Mouse (Mus musculus): Measurements from ENCODE around the gene Trmt11. TPM values are rescaled to one million over a fixed set of nuclear protein-coding genes. Genes with fewer than 3 reads are reported as not detected.
"Not testable (repeated sequence)": the region's sequence is repeated elsewhere in the genome, so short reads cannot be mapped to it uniquely, and the experiment has no call there.

The Trmt11 gene
- polyA plus RNA-seq, 1 experiment from 2014 or later: 22.5 TPM

DNA sequence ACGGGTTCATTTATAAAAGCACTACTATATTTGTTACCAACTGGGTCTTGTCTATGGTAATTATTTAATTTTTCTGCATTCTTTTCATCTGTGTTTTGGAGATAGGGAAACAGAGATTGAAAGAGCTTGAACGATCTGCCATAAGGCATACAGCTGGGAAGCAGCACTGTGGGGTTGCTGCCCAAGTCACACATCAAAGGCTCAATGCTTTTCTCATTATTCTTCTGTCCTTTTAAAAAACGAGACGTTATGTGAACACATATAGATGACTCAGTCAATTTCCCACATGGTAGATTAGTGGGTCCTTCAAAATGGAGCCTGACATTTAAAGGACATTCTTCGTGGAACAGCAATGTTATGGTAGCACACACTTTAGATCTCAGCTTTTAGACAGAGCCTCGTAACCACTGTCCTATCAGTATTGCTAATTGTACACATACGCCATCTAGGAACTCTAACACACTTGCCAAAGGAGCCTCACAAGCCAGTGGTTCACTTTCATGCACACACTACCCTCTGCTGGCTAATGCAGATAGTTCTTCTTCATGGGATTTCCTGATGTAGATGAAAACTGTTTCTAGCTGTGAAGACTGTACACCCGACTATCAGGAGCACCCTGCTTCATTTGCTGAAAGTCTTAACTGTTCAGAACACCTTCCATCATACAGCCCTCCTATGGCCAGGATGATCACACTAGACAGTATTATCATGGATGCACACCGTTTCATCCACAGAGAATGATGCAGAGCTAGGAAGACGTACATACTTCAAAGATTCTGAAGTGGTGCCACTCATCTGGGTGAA is 62.6 kb downstream of the Trmt11 start:
- Histone ChIP-seq H3K27me3 (replicated peaks; ENCODE audit: control insufficient read depth, insufficient read depth, low read length) (no peaks in the 10 kb centered on the region), H3K9ac (ENCODE audit: low read depth, low read length) (no peak overlapping the region), H3K27ac (replicated peaks; ENCODE audit: low read depth, low read length) (no peak overlapping the region), H3K4me3 (ENCODE audit: low read depth, low read length) (no peak overlapping the region), H3K9me3 (ENCODE audit: control insufficient read depth, low read length) (no peaks in the 10 kb centered on the region), H3K4me2 (ENCODE audit: low read depth, low read length) (no peak overlapping the region), H3K4me1 (ENCODE audit: control insufficient read depth, insufficient read depth, low read length) (no peaks in the 10 kb centered on the region), H3K36me3 (ENCODE audit: control insufficient read depth, insufficient read depth, low read length) (peaks cover 33% of the 10 kb centered on the region)
- ATAC-seq (ENCODE audit: low read depth) (peak; percentile 55; the same call in 1 of the 2 replicates), DNase-seq (ENCODE audit: low spot score) (peak; percentile 60)
- WGBS: 69% methylated on average over 10 of the region's 10 CpGs

DNA sequence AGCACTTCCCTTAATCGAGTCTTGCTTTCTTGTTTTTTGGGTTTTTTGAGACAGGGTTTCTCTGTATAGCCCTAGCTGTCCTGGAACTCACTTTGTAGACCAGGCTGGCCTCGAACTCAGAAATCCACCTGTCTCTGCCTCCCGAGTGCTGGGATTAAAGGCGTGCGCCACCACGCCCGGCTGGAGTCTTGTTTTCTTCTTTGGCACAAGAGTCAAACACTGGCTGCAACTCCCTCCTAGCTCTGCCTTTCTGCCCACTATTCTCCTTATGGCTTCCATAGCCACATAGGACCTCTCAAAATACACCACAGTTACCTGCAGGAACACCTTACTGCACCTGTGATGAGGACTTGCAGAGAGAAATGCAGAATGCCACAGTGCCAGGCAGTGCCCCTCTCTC is 64.6 kb downstream of the Trmt11 start:
- not testable (repeated sequence) for H3K4me1 ChIP-seq (ENCODE audit: control insufficient read depth, insufficient read depth, low read length); H3K27me3 ChIP-seq (replicated peaks; ENCODE audit: control insufficient read depth, insufficient read depth, low read length); H3K9me3 ChIP-seq (ENCODE audit: control insufficient read depth, low read length); H3K4me2 ChIP-seq (ENCODE audit: low read depth, low read length); H3K27ac ChIP-seq (replicated peaks; ENCODE audit: low read depth, low read length); H3K4me3 ChIP-seq (ENCODE audit: low read depth, low read length); ATAC-seq (ENCODE audit: low read depth); H3K9ac ChIP-seq (ENCODE audit: low read depth, low read length); DNase-seq (ENCODE audit: low spot score)
- peaks cover 30% of the 10 kb centered on the region for H3K36me3 ChIP-seq (ENCODE audit: control insufficient read depth, insufficient read depth, low read length)
- WGBS: 97% methylated on average over 7 of the region's 7 CpGs

DNA sequence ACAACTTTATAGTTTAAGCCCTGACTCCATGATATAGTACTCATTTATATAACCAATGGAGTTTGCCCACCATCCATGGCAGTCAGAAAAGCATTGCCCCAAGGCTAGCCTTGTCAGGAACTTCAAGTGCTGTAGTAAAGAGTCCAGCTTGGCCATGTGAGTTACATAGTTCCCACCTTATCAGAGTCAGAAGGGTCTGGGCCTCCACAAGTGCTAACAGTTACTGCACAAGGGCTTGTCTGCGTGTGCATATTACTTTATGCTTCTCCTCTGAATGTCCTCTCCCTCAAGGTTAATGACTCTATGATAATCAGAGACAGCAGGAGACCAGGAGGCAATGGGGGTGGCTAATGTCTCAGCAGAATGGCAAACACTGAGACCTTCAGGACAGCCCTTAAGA is 73.4 kb downstream of the Trmt11 start:
- Histone ChIP-seq H3K4me1 (ENCODE audit: control insufficient read depth, insufficient read depth, low read length) (no peaks in the 10 kb centered on the region), H3K9me3 (ENCODE audit: control insufficient read depth, low read length) (no peaks in the 10 kb centered on the region), H3K4me2 (ENCODE audit: low read depth, low read length) (no peak overlapping the region), H3K27ac (replicated peaks; ENCODE audit: low read depth, low read length) (no peak overlapping the region), H3K4me3 (ENCODE audit: low read depth, low read length) (no peak overlapping the region), H3K36me3 (ENCODE audit: control insufficient read depth, insufficient read depth, low read length) (no peaks in the 10 kb centered on the region), H3K27me3 (replicated peaks; ENCODE audit: control insufficient read depth, insufficient read depth, low read length) (no peaks in the 10 kb centered on the region), H3K9ac (ENCODE audit: low read depth, low read length) (no peak overlapping the region)
- DNase-seq (ENCODE audit: low spot score) (no peak), ATAC-seq (ENCODE audit: low read depth) (no peak)
- 90% methylated on average over 1 of the region's 1 CpGs for WGBS

DNA sequence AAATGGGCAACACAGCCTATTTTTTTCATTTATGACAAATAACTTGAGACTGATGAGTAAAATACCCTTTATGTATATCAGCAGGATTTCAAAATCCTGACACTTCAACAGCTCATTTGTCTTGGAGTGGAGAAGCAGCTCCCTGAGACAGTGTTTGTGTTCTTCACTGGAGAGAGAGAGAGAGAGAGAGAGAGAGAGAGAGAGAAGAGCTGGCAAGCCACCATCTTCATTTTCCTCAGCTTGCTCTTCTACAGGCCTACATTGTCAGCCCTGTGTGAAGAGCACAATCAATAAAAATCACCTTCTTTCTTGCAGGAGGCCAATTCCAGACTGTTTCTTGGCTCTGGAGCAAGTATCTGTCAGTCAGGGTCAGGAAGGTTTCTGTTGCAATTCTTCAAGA is 78.8 kb downstream of the Trmt11 start:
- H3K9me3 ChIP-seq (ENCODE audit: control insufficient read depth, low read length): no peaks in the 10 kb centered on the region
- H3K36me3 ChIP-seq (ENCODE audit: control insufficient read depth, insufficient read depth, low read length): no peaks in the 10 kb centered on the region
- DNase-seq (ENCODE audit: low spot score) (no peak), ATAC-seq (ENCODE audit: low read depth) (no peak)
- H3K4me1 ChIP-seq (ENCODE audit: control insufficient read depth, insufficient read depth, low read length): no peaks in the 10 kb centered on the region
- H3K4me2 ChIP-seq (ENCODE audit: low read depth, low read length): no peak overlapping the region
- no peaks in the 10 kb centered on the region for H3K27me3 ChIP-seq (replicated peaks; ENCODE audit: control insufficient read depth, insufficient read depth, low read length)
- no peak overlapping the region for H3K27ac ChIP-seq (replicated peaks; ENCODE audit: low read depth, low read length)
- H3K9ac ChIP-seq (ENCODE audit: low read depth, low read length): no peak overlapping the region
- no peak overlapping the region for H3K4me3 ChIP-seq (ENCODE audit: low read depth, low read length)

DNA sequence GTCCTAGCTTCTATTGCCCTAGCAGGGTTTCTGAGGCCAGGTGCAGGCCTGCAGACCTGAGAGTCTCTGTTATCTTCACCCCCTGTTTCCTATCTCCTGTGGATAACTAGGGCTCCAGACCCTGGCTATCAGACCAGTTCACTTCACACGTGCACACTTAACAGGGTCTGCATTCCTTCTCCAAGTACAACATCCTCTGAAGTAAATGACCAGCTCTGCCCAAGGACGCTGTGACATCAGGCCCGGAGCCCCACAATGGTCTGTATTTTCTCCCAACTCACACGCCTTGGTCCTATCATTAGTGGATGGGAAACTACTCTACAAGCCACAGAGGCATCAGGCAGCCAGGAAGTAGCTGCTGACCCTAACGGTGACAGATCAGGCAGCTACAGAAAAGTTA is 81.4 kb downstream of the Trmt11 start:
- Histone ChIP-seq H3K4me1 (ENCODE audit: control insufficient read depth, insufficient read depth, low read length) (no peaks in the 10 kb centered on the region), H3K27me3 (replicated peaks; ENCODE audit: control insufficient read depth, insufficient read depth, low read length) (no peaks in the 10 kb centered on the region), H3K9me3 (ENCODE audit: control insufficient read depth, low read length) (no peaks in the 10 kb centered on the region), H3K9ac (ENCODE audit: low read depth, low read length) (no peak overlapping the region), H3K4me3 (ENCODE audit: low read depth, low read length) (no peak overlapping the region), H3K27ac (replicated peaks; ENCODE audit: low read depth, low read length) (no peak overlapping the region), H3K36me3 (ENCODE audit: control insufficient read depth, insufficient read depth, low read length) (no peaks in the 10 kb centered on the region), H3K4me2 (ENCODE audit: low read depth, low read length) (no peak overlapping the region)
- 82% methylated on average over 5 of the region's 5 CpGs for WGBS
- DNase-seq (ENCODE audit: low spot score) (no peak), ATAC-seq (ENCODE audit: low read depth) (no peak)

DNA sequence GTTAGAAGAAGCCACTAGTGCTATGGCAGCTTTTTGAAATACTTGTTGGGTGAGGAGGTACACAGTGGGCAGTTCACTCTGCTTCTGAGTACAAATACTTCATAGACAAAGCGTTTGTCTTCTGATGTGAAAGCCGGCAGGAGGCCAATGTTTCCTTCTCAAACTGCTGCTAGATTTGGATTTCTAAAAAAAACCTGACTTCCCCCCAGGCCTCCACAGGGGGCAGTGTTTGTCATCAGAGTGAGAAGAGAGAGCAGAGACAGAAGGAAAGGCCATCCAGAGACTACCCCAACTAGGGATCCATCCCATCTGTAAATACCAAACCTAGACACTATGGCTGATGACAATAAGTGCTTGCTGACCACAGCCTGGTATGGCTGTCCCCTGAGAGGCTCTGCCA is 83.3 kb downstream of the Trmt11 start:
- no peaks in the 10 kb centered on the region for H3K9me3 ChIP-seq (ENCODE audit: control insufficient read depth, low read length)
- no peak overlapping the region for H3K9ac ChIP-seq (ENCODE audit: low read depth, low read length)
- ATAC-seq (ENCODE audit: low read depth) (no peak), DNase-seq (ENCODE audit: low spot score) (no peak)
- WGBS: 74% methylated on average over 2 of the region's 2 CpGs
- no peaks in the 10 kb centered on the region for H3K27me3 ChIP-seq (replicated peaks; ENCODE audit: control insufficient read depth, insufficient read depth, low read length)
- H3K4me2 ChIP-seq (ENCODE audit: low read depth, low read length): no peak overlapping the region
- H3K4me3 ChIP-seq (ENCODE audit: low read depth, low read length): no peak overlapping the region
- no peaks in the 10 kb centered on the region for H3K4me1 ChIP-seq (ENCODE audit: control insufficient read depth, insufficient read depth, low read length)
- no peaks in the 10 kb centered on the region for H3K36me3 ChIP-seq (ENCODE audit: control insufficient read depth, insufficient read depth, low read length)
- H3K27ac ChIP-seq (replicated peaks; ENCODE audit: low read depth, low read length): no peak overlapping the region

DNA sequence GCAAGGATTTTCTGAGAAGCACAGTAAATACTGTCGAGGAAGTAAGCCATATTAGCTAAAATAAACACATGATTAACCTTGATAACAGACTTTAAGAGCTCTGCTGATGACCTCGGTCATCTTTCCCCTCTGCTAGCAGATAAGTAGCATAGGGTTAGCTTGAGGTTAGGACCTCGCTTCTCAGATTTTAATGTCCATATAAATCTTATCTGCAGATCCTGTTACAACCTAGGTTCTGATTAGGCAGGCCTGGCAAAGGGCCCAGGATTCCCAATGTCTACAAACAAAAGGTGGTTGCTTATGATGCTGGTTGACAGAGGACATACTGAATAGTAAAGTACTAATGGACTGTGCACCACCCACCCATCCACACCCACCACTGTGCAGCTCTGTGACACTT is 83.8 kb downstream of the Trmt11 start:
- H3K27ac ChIP-seq (replicated peaks; ENCODE audit: low read depth, low read length): no peak overlapping the region
- WGBS: 74% methylated on average over 3 of the region's 3 CpGs
- no peaks in the 10 kb centered on the region for H3K36me3 ChIP-seq (ENCODE audit: control insufficient read depth, insufficient read depth, low read length)
- H3K27me3 ChIP-seq (replicated peaks; ENCODE audit: control insufficient read depth, insufficient read depth, low read length): no peaks in the 10 kb centered on the region
- no peaks in the 10 kb centered on the region for H3K9me3 ChIP-seq (ENCODE audit: control insufficient read depth, low read length)
- H3K4me2 ChIP-seq (ENCODE audit: low read depth, low read length): no peak overlapping the region
- no peak for DNase-seq (ENCODE audit: low spot score)
- H3K4me3 ChIP-seq (ENCODE audit: low read depth, low read length): no peak overlapping the region
- no peaks in the 10 kb centered on the region for H3K4me1 ChIP-seq (ENCODE audit: control insufficient read depth, insufficient read depth, low read length)
- ATAC-seq (ENCODE audit: low read depth): no peak
- no peak overlapping the region for H3K9ac ChIP-seq (ENCODE audit: low read depth, low read length)

DNA sequence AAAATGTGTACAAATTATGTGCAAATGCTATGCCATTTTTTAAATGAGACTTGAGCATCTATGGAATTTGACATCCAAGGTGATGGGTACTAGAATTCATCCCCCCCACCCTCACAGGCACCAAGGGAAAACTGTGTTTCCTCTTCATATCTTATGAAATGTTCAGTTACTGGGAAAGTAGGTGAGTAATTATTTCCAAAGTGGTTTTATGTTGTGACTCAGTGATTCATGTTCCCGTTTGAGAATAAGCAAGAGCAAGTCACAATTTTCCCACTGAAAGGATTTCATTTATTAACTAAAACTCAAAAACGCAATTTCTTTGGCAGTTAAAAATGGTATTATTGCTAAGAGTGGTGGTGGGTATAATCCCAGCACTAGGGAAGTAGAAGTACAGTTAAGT is 95.8 kb downstream of the Trmt11 start:
- H3K27me3 ChIP-seq (replicated peaks; ENCODE audit: control insufficient read depth, insufficient read depth, low read length): no peaks in the 10 kb centered on the region
- H3K4me3 ChIP-seq (ENCODE audit: low read depth, low read length): no peak overlapping the region
- no peak overlapping the region for H3K27ac ChIP-seq (replicated peaks; ENCODE audit: low read depth, low read length)
- H3K36me3 ChIP-seq (ENCODE audit: control insufficient read depth, insufficient read depth, low read length): no peaks in the 10 kb centered on the region
- H3K9ac ChIP-seq (ENCODE audit: low read depth, low read length): no peak overlapping the region
- ATAC-seq (ENCODE audit: low read depth) (no peak), DNase-seq (ENCODE audit: low spot score) (no peak)
- no peak overlapping the region for H3K4me2 ChIP-seq (ENCODE audit: low read depth, low read length)
- H3K4me1 ChIP-seq (ENCODE audit: control insufficient read depth, insufficient read depth, low read length): no peaks in the 10 kb centered on the region
- no peaks in the 10 kb centered on the region for H3K9me3 ChIP-seq (ENCODE audit: control insufficient read depth, low read length)
- WGBS: 83% methylated on average over 2 of the region's 2 CpGs

DNA sequence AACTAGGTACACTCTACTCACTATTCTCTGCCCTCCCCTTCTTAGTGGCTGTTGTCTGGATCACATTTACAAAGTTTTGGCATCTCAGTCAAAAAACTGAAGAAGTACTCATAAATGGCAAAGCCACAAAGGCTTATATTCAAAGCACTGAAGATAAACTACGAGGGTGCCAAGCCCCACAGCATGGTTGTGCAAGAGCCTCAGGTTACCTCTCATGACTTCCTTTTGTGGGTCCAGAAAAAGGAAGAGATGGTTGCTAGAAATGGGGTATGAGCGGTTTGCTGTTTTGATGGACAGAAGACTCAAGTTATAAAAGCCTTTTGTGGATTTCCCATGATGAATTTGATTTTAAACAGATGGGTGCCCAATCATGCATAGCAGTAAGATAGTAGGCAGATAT is 97.4 kb downstream of the Trmt11 start:
- no peak overlapping the region for H3K4me2 ChIP-seq (ENCODE audit: low read depth, low read length)
- no peaks in the 10 kb centered on the region for H3K4me1 ChIP-seq (ENCODE audit: control insufficient read depth, insufficient read depth, low read length)
- no peaks in the 10 kb centered on the region for H3K36me3 ChIP-seq (ENCODE audit: control insufficient read depth, insufficient read depth, low read length)
- no peaks in the 10 kb centered on the region for H3K27me3 ChIP-seq (replicated peaks; ENCODE audit: control insufficient read depth, insufficient read depth, low read length)
- H3K9ac ChIP-seq (ENCODE audit: low read depth, low read length): no peak overlapping the region
- no peak overlapping the region for H3K27ac ChIP-seq (replicated peaks; ENCODE audit: low read depth, low read length)
- ATAC-seq (ENCODE audit: low read depth) (no peak), DNase-seq (ENCODE audit: low spot score) (no peak)
- WGBS: 74% methylated on average over 2 of the region's 2 CpGs
- H3K4me3 ChIP-seq (ENCODE audit: low read depth, low read length): no peak overlapping the region
- H3K9me3 ChIP-seq (ENCODE audit: control insufficient read depth, low read length): no peaks in the 10 kb centered on the region

Data from embryonic facial prominence, embryonic 14.5 days (tissue).